Mouse (Mus musculus): ENCODE results near the gene Plekhb1. TPM values are rescaled to one million over a fixed set of nuclear protein-coding genes. Genes with fewer than 3 reads are reported as not detected.

The Plekhb1 gene
- polyA plus RNA-seq, 1 experiment from 2014 or later = 17.4 TPM

DNA sequence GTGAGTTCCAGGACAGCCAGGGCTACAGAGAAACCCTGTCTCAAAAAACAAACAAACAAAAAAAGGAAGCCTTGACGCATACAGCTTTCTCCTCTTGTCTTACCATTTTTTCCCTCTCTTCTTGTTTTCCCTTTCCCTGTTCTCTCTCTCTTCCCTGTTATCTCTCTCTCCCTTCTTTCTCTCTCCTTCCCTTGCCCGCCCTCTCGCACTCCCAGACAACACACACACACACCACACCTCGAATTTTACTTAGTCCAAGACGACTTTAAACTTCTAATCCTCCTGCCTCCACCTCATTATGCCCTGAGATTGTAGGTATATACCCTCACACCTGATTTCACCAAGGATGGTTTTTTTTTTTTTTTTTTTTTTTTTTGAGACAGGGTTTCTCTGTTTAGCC, 21.9 kb upstream of the Plekhb1 start:
- no peak overlapping the region for H3K4me2 ChIP-seq (ENCODE audit: low read length)

DNA sequence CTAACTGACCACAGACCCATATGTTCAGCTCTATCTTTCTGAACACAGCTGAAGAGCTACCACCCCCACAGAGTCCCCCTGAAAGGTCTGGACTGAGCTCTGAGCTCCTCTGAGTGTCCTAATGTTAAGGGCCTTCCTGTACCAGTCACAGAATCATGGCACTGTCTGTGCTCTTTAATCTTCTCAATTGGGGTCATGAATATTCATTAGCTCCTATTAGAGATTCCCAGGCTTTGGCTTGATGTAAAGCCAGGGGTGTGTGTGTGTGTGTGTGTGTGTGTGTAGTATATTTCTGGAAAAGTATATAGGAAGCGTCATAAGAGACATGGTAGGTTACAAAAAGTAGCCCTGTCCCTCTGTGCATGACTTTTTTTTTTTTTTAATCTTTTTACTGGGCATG, 21.0 kb upstream of the Plekhb1 start:
- Histone ChIP-seq H3K27ac (ENCODE audit: low read length) (no peak overlapping the region), H3K9ac (ENCODE audit: low read depth, low read length) (no peak overlapping the region), H3K27me3 (ENCODE audit: control insufficient read depth, insufficient read depth, low read depth, low read length) (no peaks in the 10 kb centered on the region), H3K36me3 (ENCODE audit: control insufficient read depth, insufficient read depth, low read length) (no peaks in the 10 kb centered on the region), H3K4me2 (ENCODE audit: low read length) (no peak overlapping the region), H3K4me1 (ENCODE audit: control insufficient read depth, insufficient read depth, low read length) (no peaks in the 10 kb centered on the region), H3K9me3 (replicated peaks; ENCODE audit: control insufficient read depth, low read length, poor library complexity, severe bottlenecking) (no peaks in the 10 kb centered on the region), H3K4me3 (ENCODE audit: low read depth, low read length) (no peak overlapping the region)
- WGBS = 64% methylated on average over 1 of the region's 1 CpGs
- no peak for ATAC-seq

More for the DNA sequence above, 21.9 kb upstream of the Plekhb1 start:
- Histone ChIP-seq H3K9me3 (replicated peaks; ENCODE audit: control insufficient read depth, low read length, poor library complexity, severe bottlenecking) (no peaks in the 10 kb centered on the region), H3K4me1 (ENCODE audit: control insufficient read depth, insufficient read depth, low read length) (no peaks in the 10 kb centered on the region), H3K27ac (ENCODE audit: low read length) (no peak overlapping the region), H3K9ac (ENCODE audit: low read depth, low read length) (no peak overlapping the region), H3K36me3 (ENCODE audit: control insufficient read depth, insufficient read depth, low read length) (no peaks in the 10 kb centered on the region), H3K27me3 (ENCODE audit: control insufficient read depth, insufficient read depth, low read depth, low read length) (no peaks in the 10 kb centered on the region), H3K4me3 (ENCODE audit: low read depth, low read length) (no peak overlapping the region)
- whole genome bisulfite sequencing = 76% methylated on average over 5 of the region's 5 CpGs
- ATAC-seq = no peak

DNA sequence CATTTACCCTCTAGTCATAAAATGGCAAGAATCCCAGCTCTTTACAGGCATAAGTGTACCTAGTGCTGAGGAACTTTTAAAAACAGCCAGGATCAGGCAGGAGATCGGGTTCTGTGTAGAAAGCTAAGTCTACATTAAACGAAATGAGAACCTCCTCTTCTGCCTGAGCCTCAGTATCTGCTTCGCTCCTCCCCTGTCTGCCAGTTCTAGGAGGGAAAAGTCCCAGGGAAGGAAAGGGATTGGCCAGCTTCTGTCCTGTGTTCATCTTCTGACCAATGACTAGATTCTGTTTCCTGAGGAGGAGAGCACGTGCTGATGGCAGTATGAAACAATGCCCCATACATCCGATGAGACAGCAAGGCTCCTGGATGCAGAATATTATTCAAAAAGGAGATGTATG, 18.9 kb upstream of the Plekhb1 start:
- Histone ChIP-seq H3K9me3 (replicated peaks; ENCODE audit: control insufficient read depth, low read length, poor library complexity, severe bottlenecking) (no peaks in the 10 kb centered on the region), H3K9ac (ENCODE audit: low read depth, low read length) (no peak overlapping the region), H3K27me3 (ENCODE audit: control insufficient read depth, insufficient read depth, low read depth, low read length) (no peaks in the 10 kb centered on the region), H3K4me3 (ENCODE audit: low read depth, low read length) (no peak overlapping the region), H3K27ac (ENCODE audit: low read length) (no peak overlapping the region), H3K36me3 (ENCODE audit: control insufficient read depth, insufficient read depth, low read length) (no peaks in the 10 kb centered on the region), H3K4me2 (ENCODE audit: low read length) (no peak overlapping the region), H3K4me1 (ENCODE audit: control insufficient read depth, insufficient read depth, low read length) (no peaks in the 10 kb centered on the region)
- WGBS = 47% methylated on average over 5 of the region's 5 CpGs
- no peak for ATAC-seq

DNA sequence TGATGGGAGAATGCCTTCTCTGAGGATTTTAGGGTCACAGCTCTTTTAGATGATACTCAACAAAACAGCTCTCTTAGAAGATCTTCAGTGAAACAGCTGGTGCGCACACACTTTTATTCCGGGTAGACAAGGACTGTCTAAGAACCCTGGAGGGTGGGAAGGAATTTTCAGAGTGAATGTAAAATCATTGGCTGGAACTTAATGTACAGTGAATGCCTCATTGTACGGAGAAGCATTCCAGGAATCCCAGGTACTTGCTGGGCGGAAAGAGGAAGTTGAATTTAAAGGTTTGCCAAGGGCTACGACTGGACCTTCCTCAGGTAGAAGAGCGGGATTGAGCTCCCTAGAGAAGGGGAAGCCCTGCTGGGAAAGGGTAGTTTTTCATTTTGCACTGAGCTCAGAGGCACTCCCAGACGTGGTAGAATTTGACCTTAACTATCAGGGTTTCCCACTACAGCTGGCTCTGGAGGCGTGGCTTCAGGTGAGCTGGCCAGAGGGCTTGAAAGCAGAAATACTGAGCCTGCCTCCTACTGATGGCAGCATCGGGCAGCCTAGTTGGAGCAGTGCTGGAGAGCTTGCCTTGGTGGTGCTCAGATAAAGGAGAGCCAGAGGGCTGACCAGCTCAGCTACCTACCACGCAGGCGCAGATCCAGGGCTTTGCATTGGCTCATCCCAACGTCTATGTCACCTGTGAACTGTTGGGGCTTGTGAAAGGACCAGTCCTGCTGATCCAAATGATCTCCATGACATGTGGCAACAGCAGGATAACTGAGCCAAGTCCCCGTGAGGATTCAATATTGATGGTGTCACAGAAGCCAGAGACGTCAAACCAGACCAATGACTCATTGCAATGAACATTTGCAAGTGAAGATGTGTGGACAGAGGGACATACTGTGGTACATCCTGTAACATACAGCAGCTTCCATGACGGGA, 17.0 kb upstream of the Plekhb1 start:
- H3K9ac ChIP-seq (ENCODE audit: low read depth, low read length) = no peak overlapping the region
- H3K9me3 ChIP-seq (replicated peaks; ENCODE audit: control insufficient read depth, low read length, poor library complexity, severe bottlenecking) = no peaks in the 10 kb centered on the region
- no peaks in the 10 kb centered on the region for H3K36me3 ChIP-seq (ENCODE audit: control insufficient read depth, insufficient read depth, low read length)
- no peaks in the 10 kb centered on the region for H3K4me1 ChIP-seq (ENCODE audit: control insufficient read depth, insufficient read depth, low read length)
- no peak overlapping the region for H3K4me3 ChIP-seq (ENCODE audit: low read depth, low read length)
- WGBS = 65% methylated on average over 15 of the region's 15 CpGs
- no peak overlapping the region for H3K4me2 ChIP-seq (ENCODE audit: low read length)
- H3K27me3 ChIP-seq (ENCODE audit: control insufficient read depth, insufficient read depth, low read depth, low read length) = no peaks in the 10 kb centered on the region
- no peak for ATAC-seq
- no peak overlapping the region for H3K27ac ChIP-seq (ENCODE audit: low read length)

DNA sequence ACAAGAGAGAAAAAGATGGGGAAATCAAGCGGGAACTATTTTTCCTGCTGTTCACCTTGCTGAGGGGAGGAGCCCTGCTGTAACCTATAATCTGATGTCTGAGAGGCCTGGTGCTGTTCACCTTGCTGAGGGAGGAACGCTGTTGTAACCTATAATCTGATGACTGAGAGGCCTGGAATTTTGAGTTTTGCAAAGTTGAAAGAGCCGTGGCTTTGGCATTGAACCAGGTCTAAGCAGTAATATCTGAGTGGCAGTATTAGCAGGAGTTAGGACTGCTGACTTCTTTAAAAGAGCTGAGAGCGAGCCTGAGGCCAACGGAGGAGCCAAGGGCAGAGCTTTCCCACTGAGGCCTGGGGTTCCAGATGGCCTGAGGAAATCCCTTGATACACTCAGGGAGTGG, 15.8 kb upstream of the Plekhb1 start:
- no peaks in the 10 kb centered on the region for H3K4me1 ChIP-seq (ENCODE audit: control insufficient read depth, insufficient read depth, low read length)
- 83% methylated on average over 5 of the region's 5 CpGs for WGBS
- ATAC-seq = no peak
- no peaks in the 10 kb centered on the region for H3K27me3 ChIP-seq (ENCODE audit: control insufficient read depth, insufficient read depth, low read depth, low read length)
- H3K9me3 ChIP-seq (replicated peaks; ENCODE audit: control insufficient read depth, low read length, poor library complexity, severe bottlenecking) = no peaks in the 10 kb centered on the region
- H3K4me2 ChIP-seq (ENCODE audit: low read length) = no peak overlapping the region
- no peaks in the 10 kb centered on the region for H3K36me3 ChIP-seq (ENCODE audit: control insufficient read depth, insufficient read depth, low read length)
- H3K27ac ChIP-seq (ENCODE audit: low read length) = no peak overlapping the region
- no peak overlapping the region for H3K9ac ChIP-seq (ENCODE audit: low read depth, low read length)
- no peak overlapping the region for H3K4me3 ChIP-seq (ENCODE audit: low read depth, low read length)

DNA sequence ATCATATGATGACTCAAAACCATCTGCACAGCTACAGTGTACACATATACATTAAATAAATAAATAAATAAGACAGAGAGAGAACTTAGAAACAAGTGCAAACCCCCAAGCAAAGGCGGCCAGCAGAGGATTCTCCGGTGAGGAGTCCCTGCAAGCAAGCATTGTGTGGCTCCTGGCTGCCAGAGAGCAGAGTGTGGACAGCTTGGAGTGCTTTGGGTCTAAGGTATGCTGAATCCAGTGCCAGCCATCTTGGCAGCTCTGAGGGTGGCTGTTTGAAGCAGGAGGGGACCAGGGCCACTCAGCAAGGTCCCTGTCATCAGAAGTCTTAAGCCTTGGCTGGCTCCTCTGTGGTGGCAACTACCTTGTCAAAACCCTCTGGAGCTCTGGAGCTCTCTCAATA, 12.7 kb upstream of the Plekhb1 start:
- WGBS = 87% methylated on average over 2 of the region's 2 CpGs
- no peaks in the 10 kb centered on the region for H3K4me1 ChIP-seq (ENCODE audit: control insufficient read depth, insufficient read depth, low read length)
- H3K36me3 ChIP-seq (ENCODE audit: control insufficient read depth, insufficient read depth, low read length) = no peaks in the 10 kb centered on the region
- no peak for ATAC-seq
- H3K27ac ChIP-seq (ENCODE audit: low read length) = no peak overlapping the region
- no peaks in the 10 kb centered on the region for H3K27me3 ChIP-seq (ENCODE audit: control insufficient read depth, insufficient read depth, low read depth, low read length)
- H3K4me2 ChIP-seq (ENCODE audit: low read length) = no peak overlapping the region
- H3K9ac ChIP-seq (ENCODE audit: low read depth, low read length) = no peak overlapping the region
- H3K4me3 ChIP-seq (ENCODE audit: low read depth, low read length) = no peak overlapping the region
- H3K9me3 ChIP-seq (replicated peaks; ENCODE audit: control insufficient read depth, low read length, poor library complexity, severe bottlenecking) = no peaks in the 10 kb centered on the region

DNA sequence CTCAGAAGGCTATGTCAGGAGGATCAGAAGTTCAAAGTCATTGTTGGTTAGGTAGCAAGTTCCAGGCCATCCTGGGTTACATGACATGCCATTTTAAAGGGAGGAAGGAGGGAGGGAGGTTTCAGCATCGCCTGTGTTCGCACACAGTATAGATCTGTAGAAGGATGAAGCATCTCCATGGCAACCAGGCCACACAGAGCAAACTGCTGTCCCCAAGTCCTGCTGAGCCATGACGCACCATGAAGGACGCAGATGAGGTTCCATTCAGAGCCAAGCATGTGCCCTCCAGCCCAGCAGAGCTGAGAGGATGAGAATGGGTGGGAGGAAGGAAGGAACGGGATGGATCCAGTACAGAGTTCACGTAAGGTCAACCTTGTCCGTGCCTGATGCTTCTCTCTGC, 11.2 kb upstream of the Plekhb1 start:
- Histone ChIP-seq H3K9me3 (replicated peaks; ENCODE audit: control insufficient read depth, low read length, poor library complexity, severe bottlenecking) (no peaks in the 10 kb centered on the region), H3K4me2 (ENCODE audit: low read length) (no peak overlapping the region), H3K4me1 (ENCODE audit: control insufficient read depth, insufficient read depth, low read length) (no peaks in the 10 kb centered on the region), H3K9ac (ENCODE audit: low read depth, low read length) (no peak overlapping the region), H3K36me3 (ENCODE audit: control insufficient read depth, insufficient read depth, low read length) (no peaks in the 10 kb centered on the region), H3K4me3 (ENCODE audit: low read depth, low read length) (no peak overlapping the region), H3K27ac (ENCODE audit: low read length) (no peak overlapping the region), H3K27me3 (ENCODE audit: control insufficient read depth, insufficient read depth, low read depth, low read length) (no peaks in the 10 kb centered on the region)
- ATAC-seq = peak; percentile 58; the same call in 1 of the 2 replicates
- WGBS = 44% methylated on average over 7 of the region's 7 CpGs

DNA sequence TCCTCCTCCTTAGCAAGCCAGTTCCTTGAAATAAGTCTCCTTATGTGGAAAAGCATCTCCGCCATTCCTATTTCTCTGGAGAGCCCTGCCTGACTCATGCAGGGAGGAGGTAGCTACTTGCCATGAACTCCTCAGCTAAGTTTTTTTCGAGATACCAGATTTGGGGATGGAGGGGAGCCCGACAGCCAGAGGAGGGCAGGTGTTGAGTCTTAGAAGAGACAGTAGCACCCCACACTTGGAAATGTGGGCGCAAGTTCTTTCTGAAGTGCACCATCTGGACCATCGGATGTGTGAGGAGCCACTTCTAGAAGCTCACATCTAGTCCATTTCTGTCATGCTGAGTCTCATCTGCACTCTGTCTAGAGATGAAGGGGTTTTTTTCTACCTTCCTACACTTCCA, 8.4 kb upstream of the Plekhb1 start:
- Histone ChIP-seq H3K36me3 (ENCODE audit: control insufficient read depth, insufficient read depth, low read length) (no peaks in the 10 kb centered on the region), H3K4me2 (ENCODE audit: low read length) (no peak overlapping the region), H3K27ac (ENCODE audit: low read length) (no peak overlapping the region), H3K4me3 (ENCODE audit: low read depth, low read length) (no peak overlapping the region), H3K9ac (ENCODE audit: low read depth, low read length) (no peak overlapping the region), H3K27me3 (ENCODE audit: control insufficient read depth, insufficient read depth, low read depth, low read length) (no peaks in the 10 kb centered on the region), H3K9me3 (replicated peaks; ENCODE audit: control insufficient read depth, low read length, poor library complexity, severe bottlenecking) (no peaks in the 10 kb centered on the region), H3K4me1 (ENCODE audit: control insufficient read depth, insufficient read depth, low read length) (no peaks in the 10 kb centered on the region)
- WGBS = 92% methylated on average over 5 of the region's 5 CpGs
- ATAC-seq = no peak

DNA sequence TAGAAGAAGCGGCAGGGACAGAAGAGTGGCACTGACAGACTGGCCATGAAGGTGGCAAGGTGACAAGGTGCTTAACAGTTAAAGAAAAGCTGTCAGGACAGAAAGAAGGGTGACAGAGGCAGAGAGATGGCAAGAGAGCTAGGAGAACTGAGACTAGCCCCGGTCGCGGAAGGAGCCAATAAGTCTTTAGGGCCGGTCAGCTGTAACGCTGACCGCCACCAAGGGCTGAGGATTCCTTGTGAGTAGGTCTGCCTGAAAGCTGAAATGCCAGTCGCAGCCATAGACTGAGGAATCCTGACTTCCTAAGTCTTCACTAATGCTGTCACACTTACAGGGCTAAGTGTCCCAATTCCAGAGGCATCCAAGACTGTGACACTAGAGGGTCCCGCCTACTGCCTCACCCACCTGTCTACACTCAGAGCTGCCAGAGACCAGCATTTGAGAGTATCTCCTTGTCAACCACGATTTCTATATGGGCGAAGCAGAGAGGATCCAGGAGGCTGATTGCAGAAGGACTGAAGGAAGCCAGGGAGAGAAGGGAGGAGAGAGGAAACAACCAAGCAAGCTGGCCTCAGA, 1.6 kb upstream of the Plekhb1 start:
- Histone ChIP-seq H3K4me2 (ENCODE audit: low read length) (peak overlapping the region; percentile 37), H3K27ac (ENCODE audit: low read length) (no peak overlapping the region), H3K4me1 (ENCODE audit: control insufficient read depth, insufficient read depth, low read length) (peaks cover 8% of the 10 kb centered on the region), H3K36me3 (ENCODE audit: control insufficient read depth, insufficient read depth, low read length) (no peaks in the 10 kb centered on the region), H3K9me3 (replicated peaks; ENCODE audit: control insufficient read depth, low read length, poor library complexity, severe bottlenecking) (no peaks in the 10 kb centered on the region), H3K9ac (ENCODE audit: low read depth, low read length) (peak overlapping the region; percentile 28; the same call in 1 of the 2 replicates), H3K4me3 (ENCODE audit: low read depth, low read length) (no peak overlapping the region), H3K27me3 (ENCODE audit: control insufficient read depth, insufficient read depth, low read depth, low read length) (no peaks in the 10 kb centered on the region)
- ATAC-seq = peak; percentile 12
- 52% methylated on average over 11 of the region's 11 CpGs for WGBS

Data from midbrain, embryonic 16.5 days (tissue).